Mouse (Mus musculus) layer of hippocampus, adult 18-20 months (tissue): ENCODE measurements around the gene Gm20772. TPM values are rescaled to one million over a fixed set of nuclear protein-coding genes. Genes with fewer than 3 reads are reported as not detected.
"Not testable (repeated sequence)": the region's sequence is repeated elsewhere in the genome, so short reads cannot be mapped to it uniquely, and the experiment has no call there.

Source experiments
- DNase-seq, 2 experiments: peaks; one replicate each; pipeline ENCODE4 v3.0.0; 2022; ENCODE audit warnings: low spot score in 2 of 2
- long read RNA-seq: library from polyadenylated mRNA; stranded (forward); transcript quantifications from one replicate; pipeline ENCODE4 v2.0.0, GENCODE M21; 2021
- total RNA-seq, 2 experiments: library from RNA; stranded (reverse); gene quantifications; 2 replicates each; pipeline ENCODE4 v1.2.3; 2021

Gm20772 gene
- total RNA-seq: not detected
- long read RNA-seq: 0 reads

- DNase-seq: not testable (repeated sequence)
These were observed at the start of gene Gm20772, which contains the start of gene Gm20831 for GRCm38 (mm10) chrY:17874441-17874840. TSS of gene Gm20772 (plus strand) at chrY:17874741. TSS of gene Gm20831 (plus strand) at chrY:17874741.

- not testable (repeated sequence) for DNase-seq
These were observed 28.4 kb upstream of the Gm20772 start, which contains the start of gene Gm21904 for GRCm38 (mm10) chrY:17846166-17846565. TSS of gene Gm21904 (minus strand) at chrY:17846266.

Other genes with a start within 250 kb of the Gm20772 start
- not detected for gene Gm21904, start 28.5 kb upstream of the Gm20772 start, total RNA-seq
- not detected for gene Gm20831, start within 50 bp of the Gm20772 start, total RNA-seq
- not detected for gene Srsy, start 62.6 kb downstream of the Gm20772 start, total RNA-seq
- not detected for gene Gm21764, start 187.1 kb downstream of the Gm20772 start, total RNA-seq
- gene Ssty1, start 214.4 kb downstream of the Gm20772 start, total RNA-seq: not detected